Mouse (Mus musculus): ENCODE data around the gene Dgcr8. TPM values are rescaled to one million over a fixed set of nuclear protein-coding genes. Genes with fewer than 3 reads are reported as not detected.

The Dgcr8 gene
- polyA plus RNA-seq, 1 experiment from 2014 or later = 23.3 TPM

GRCm38 (mm10) chr16:18229622-18230021 lies 59.4 kb downstream of the Dgcr8 start:
- no peaks in the 10 kb centered on the region for H3K9me3 ChIP-seq (replicated peaks; ENCODE audit: control insufficient read depth, low read length)
- H3K27me3 ChIP-seq (ENCODE audit: control insufficient read depth, insufficient read depth, low read length) = no peaks in the 10 kb centered on the region
- H3K9ac ChIP-seq (ENCODE audit: low read length) = no peak overlapping the region
- WGBS = 57% methylated on average over 11 of the region's 11 CpGs
- peaks cover 8% of the 10 kb centered on the region; the same call in 1 of the 2 replicates for H3K36me3 ChIP-seq (ENCODE audit: control insufficient read depth, insufficient read depth, low read length)
- ATAC-seq (ENCODE audit: insufficient read depth, low FRiP score) = no peak; the same call in 1 of the 2 replicates
- H3K4me3 ChIP-seq (replicated peaks; ENCODE audit: low read length) = no peak overlapping the region
- peak overlapping the region; percentile 3; the same call in 1 of the 2 replicates for H3K4me2 ChIP-seq (ENCODE audit: low read depth, low read length)
- no peak overlapping the region; the same call in 1 of the 2 replicates for H3K27ac ChIP-seq (ENCODE audit: low read length)
- peaks cover 25% of the 10 kb centered on the region for H3K4me1 ChIP-seq (ENCODE audit: control insufficient read depth, insufficient read depth, low read length)

GRCm38 (mm10) chr16:18228856-18229255 lies 60.2 kb downstream of the Dgcr8 start:
- no peaks in the 10 kb centered on the region for H3K9me3 ChIP-seq (replicated peaks; ENCODE audit: control insufficient read depth, low read length)
- H3K36me3 ChIP-seq (ENCODE audit: control insufficient read depth, insufficient read depth, low read length) = peaks cover 13% of the 10 kb centered on the region; the same call in 1 of the 2 replicates
- H3K4me1 ChIP-seq (ENCODE audit: control insufficient read depth, insufficient read depth, low read length) = peaks cover 20% of the 10 kb centered on the region
- no peak overlapping the region for H3K9ac ChIP-seq (ENCODE audit: low read length)
- H3K27me3 ChIP-seq (ENCODE audit: control insufficient read depth, insufficient read depth, low read length) = no peaks in the 10 kb centered on the region
- ATAC-seq (ENCODE audit: insufficient read depth, low FRiP score) = no peak
- H3K4me2 ChIP-seq (ENCODE audit: low read depth, low read length) = no peak overlapping the region
- 93% methylated on average over 4 of the region's 4 CpGs for WGBS
- no peak overlapping the region for H3K27ac ChIP-seq (ENCODE audit: low read length)
- H3K4me3 ChIP-seq (replicated peaks; ENCODE audit: low read length) = no peak overlapping the region

- no peak overlapping the region for H3K9ac ChIP-seq (ENCODE audit: low read length)
- H3K4me3 ChIP-seq (replicated peaks; ENCODE audit: low read length) = no peak overlapping the region
- no peak for ATAC-seq (ENCODE audit: insufficient read depth, low FRiP score)
- no peak overlapping the region for H3K4me2 ChIP-seq (ENCODE audit: low read depth, low read length)
- H3K9me3 ChIP-seq (replicated peaks; ENCODE audit: control insufficient read depth, low read length) = no peaks in the 10 kb centered on the region
- H3K4me1 ChIP-seq (ENCODE audit: control insufficient read depth, insufficient read depth, low read length) = peaks cover 11% of the 10 kb centered on the region
- H3K36me3 ChIP-seq (ENCODE audit: control insufficient read depth, insufficient read depth, low read length) = peaks cover 13% of the 10 kb centered on the region; the same call in 1 of the 2 replicates
- H3K27ac ChIP-seq (ENCODE audit: low read length) = no peak overlapping the region
- H3K27me3 ChIP-seq (ENCODE audit: control insufficient read depth, insufficient read depth, low read length) = no peaks in the 10 kb centered on the region
- 92% methylated on average over 20 of the region's 20 CpGs for WGBS
These were observed 61.1 kb downstream of the Dgcr8 start for GRCm38 (mm10) chr16:18227897-18228422.

- no peak overlapping the region for H3K9ac ChIP-seq (ENCODE audit: low read length)
- no peaks in the 10 kb centered on the region for H3K27me3 ChIP-seq (ENCODE audit: control insufficient read depth, insufficient read depth, low read length)
- peaks cover 13% of the 10 kb centered on the region; the same call in 1 of the 2 replicates for H3K36me3 ChIP-seq (ENCODE audit: control insufficient read depth, insufficient read depth, low read length)
- H3K27ac ChIP-seq (ENCODE audit: low read length) = no peak overlapping the region
- peaks cover 11% of the 10 kb centered on the region for H3K4me1 ChIP-seq (ENCODE audit: control insufficient read depth, insufficient read depth, low read length)
- no peaks in the 10 kb centered on the region for H3K9me3 ChIP-seq (replicated peaks; ENCODE audit: control insufficient read depth, low read length)
- ATAC-seq (ENCODE audit: insufficient read depth, low FRiP score) = no peak
- no peak overlapping the region for H3K4me3 ChIP-seq (replicated peaks; ENCODE audit: low read length)
- WGBS = 93% methylated on average over 13 of the region's 13 CpGs
- H3K4me2 ChIP-seq (ENCODE audit: low read depth, low read length) = no peak overlapping the region
These were observed 61.9 kb downstream of the Dgcr8 start for GRCm38 (mm10) chr16:18227187-18227586.

- H3K4me1 ChIP-seq (ENCODE audit: control insufficient read depth, insufficient read depth, low read length) = peaks cover 9% of the 10 kb centered on the region
- H3K27ac ChIP-seq (ENCODE audit: low read length) = no peak overlapping the region
- no peak for ATAC-seq (ENCODE audit: insufficient read depth, low FRiP score)
- no peak overlapping the region for H3K9ac ChIP-seq (ENCODE audit: low read length)
- no peaks in the 10 kb centered on the region for H3K27me3 ChIP-seq (ENCODE audit: control insufficient read depth, insufficient read depth, low read length)
- H3K4me3 ChIP-seq (replicated peaks; ENCODE audit: low read length) = no peak overlapping the region
- H3K4me2 ChIP-seq (ENCODE audit: low read depth, low read length) = no peak overlapping the region
- no peaks in the 10 kb centered on the region for H3K9me3 ChIP-seq (replicated peaks; ENCODE audit: control insufficient read depth, low read length)
- peaks cover 13% of the 10 kb centered on the region; the same call in 1 of the 2 replicates for H3K36me3 ChIP-seq (ENCODE audit: control insufficient read depth, insufficient read depth, low read length)
- WGBS = 81% methylated on average over 11 of the region's 11 CpGs
These were observed 66.9 kb downstream of the Dgcr8 start for GRCm38 (mm10) chr16:18222188-18222587.

GRCm38 (mm10) chr16:18221543-18221898 lies 67.5 kb downstream of the Dgcr8 start:
- WGBS = 75% methylated on average over 11 of the region's 11 CpGs
- H3K9me3 ChIP-seq (replicated peaks; ENCODE audit: control insufficient read depth, low read length) = no peaks in the 10 kb centered on the region

GRCm38 (mm10) chr16:18220856-18221542 lies 68.0 kb downstream of the Dgcr8 start:
- peaks cover 9% of the 10 kb centered on the region for H3K4me1 ChIP-seq (ENCODE audit: control insufficient read depth, insufficient read depth, low read length)
- no peak overlapping the region for H3K4me2 ChIP-seq (ENCODE audit: low read depth, low read length)
- WGBS = 85% methylated on average over 6 of the region's 6 CpGs
- ATAC-seq (ENCODE audit: insufficient read depth, low FRiP score) = no peak
- H3K9ac ChIP-seq (ENCODE audit: low read length) = no peak overlapping the region
- H3K4me3 ChIP-seq (replicated peaks; ENCODE audit: low read length) = no peak overlapping the region
- H3K36me3 ChIP-seq (ENCODE audit: control insufficient read depth, insufficient read depth, low read length) = peaks cover 8% of the 10 kb centered on the region; the same call in 1 of the 2 replicates
- no peak overlapping the region for H3K27ac ChIP-seq (ENCODE audit: low read length)
- no peaks in the 10 kb centered on the region for H3K9me3 ChIP-seq (replicated peaks; ENCODE audit: control insufficient read depth, low read length)
- no peaks in the 10 kb centered on the region for H3K27me3 ChIP-seq (ENCODE audit: control insufficient read depth, insufficient read depth, low read length)

More at GRCm38 (mm10) chr16:18221543-18221898, 67.5 kb downstream of the Dgcr8 start:
- no peaks in the 10 kb centered on the region for H3K27me3 ChIP-seq (ENCODE audit: control insufficient read depth, insufficient read depth, low read length)
- H3K4me2 ChIP-seq (ENCODE audit: low read depth, low read length) = no peak overlapping the region
- H3K36me3 ChIP-seq (ENCODE audit: control insufficient read depth, insufficient read depth, low read length) = peaks cover 11% of the 10 kb centered on the region; the same call in 1 of the 2 replicates
- no peak overlapping the region for H3K27ac ChIP-seq (ENCODE audit: low read length)
- H3K4me1 ChIP-seq (ENCODE audit: control insufficient read depth, insufficient read depth, low read length) = peaks cover 9% of the 10 kb centered on the region
- H3K4me3 ChIP-seq (replicated peaks; ENCODE audit: low read length) = no peak overlapping the region
- ATAC-seq (ENCODE audit: insufficient read depth, low FRiP score) = no peak
- no peak overlapping the region for H3K9ac ChIP-seq (ENCODE audit: low read length)

- Histone ChIP-seq H3K36me3 (ENCODE audit: control insufficient read depth, insufficient read depth, low read length) (peaks cover 8% of the 10 kb centered on the region; the same call in 1 of the 2 replicates), H3K4me1 (ENCODE audit: control insufficient read depth, insufficient read depth, low read length) (peaks cover 9% of the 10 kb centered on the region), H3K4me2 (ENCODE audit: low read depth, low read length) (no peak overlapping the region), H3K27me3 (ENCODE audit: control insufficient read depth, insufficient read depth, low read length) (no peaks in the 10 kb centered on the region), H3K4me3 (replicated peaks; ENCODE audit: low read length) (no peak overlapping the region), H3K9me3 (replicated peaks; ENCODE audit: control insufficient read depth, low read length) (no peaks in the 10 kb centered on the region), H3K27ac (ENCODE audit: low read length) (peak overlapping the region; percentile 30; the same call in 1 of the 2 replicates), H3K9ac (ENCODE audit: low read length) (peak overlapping the region; percentile 3; the same call in 1 of the 2 replicates)
- 36% methylated on average over 8 of the region's 8 CpGs for WGBS
- peak; percentile 75 for ATAC-seq (ENCODE audit: insufficient read depth, low FRiP score)
These were observed 69.0 kb downstream of the Dgcr8 start for GRCm38 (mm10) chr16:18220001-18220400.

GRCm38 (mm10) chr16:18218580-18218996 lies 70.5 kb downstream of the Dgcr8 start:
- H3K9me3 ChIP-seq (replicated peaks; ENCODE audit: control insufficient read depth, low read length) = no peaks in the 10 kb centered on the region
- H3K4me1 ChIP-seq (ENCODE audit: control insufficient read depth, insufficient read depth, low read length) = peaks cover 9% of the 10 kb centered on the region
- H3K9ac ChIP-seq (ENCODE audit: low read length) = no peak overlapping the region
- H3K27me3 ChIP-seq (ENCODE audit: control insufficient read depth, insufficient read depth, low read length) = no peaks in the 10 kb centered on the region
- H3K36me3 ChIP-seq (ENCODE audit: control insufficient read depth, insufficient read depth, low read length) = no peaks in the 10 kb centered on the region
- 70% methylated on average over 9 of the region's 9 CpGs for WGBS
- ATAC-seq (ENCODE audit: insufficient read depth, low FRiP score) = no peak
- no peak overlapping the region for H3K4me3 ChIP-seq (replicated peaks; ENCODE audit: low read length)
- H3K4me2 ChIP-seq (ENCODE audit: low read depth, low read length) = no peak overlapping the region
- no peak overlapping the region for H3K27ac ChIP-seq (ENCODE audit: low read length)
